8 mouse cellular contexts compared by ENCODE assay signal in the genomic region with DNA sequence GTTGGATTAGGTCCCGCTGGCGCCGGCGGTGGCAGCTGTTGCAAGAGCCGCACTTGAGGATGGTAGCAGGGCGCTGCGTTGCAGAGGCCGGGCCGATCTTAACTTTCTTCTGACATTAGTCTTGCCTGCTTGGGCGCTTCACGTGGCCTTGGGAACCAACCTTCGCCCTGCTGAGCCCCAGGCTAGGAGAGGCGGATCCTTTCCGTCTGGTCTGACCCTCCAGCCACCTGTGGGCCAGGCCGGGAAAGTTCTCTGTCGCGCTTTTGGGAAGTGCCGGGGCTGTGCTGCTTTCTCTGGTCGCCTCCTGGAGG. TPM values are rescaled to one million over a fixed set of nuclear protein-coding genes. Genes with fewer than 3 reads are reported as not detected.
DNase-seq lines count a peak whose midpoint lies in the region; ATAC-seq and TF ChIP-seq lines count a peak whose summit lies in the region.

TSS of gene Plbd1 (minus strand) at position 223 of the 311 bp plus-strand sequence.

- ATAC-seq in common myeloid progenitor, adult 5-6 weeks (replicated peaks; ENCODE audit: low read depth, poor library complexity, severe bottlenecking): peak; percentile 92
- peak; percentile 79 for ATAC-seq in intestine, embryonic 15.5 days
- peak; percentile 60 for ATAC-seq in liver, postnatal 0 days
- no peak for ATAC-seq in neural tube, embryonic 13.5 days (ENCODE audit: low read depth)
- ATAC-seq in granulocyte monocyte progenitor cell, adult 5-6 weeks (replicated peaks; ENCODE audit: poor library complexity, severe bottlenecking): no peak; the same call in 1 of the 2 replicates

- TF ChIP-seq EP300 in liver, postnatal 0 days (IDR thresholded peaks at IDR 0.05; ENCODE audit: low read depth): no peak

- peak within 1 kb of the TSS; percentile 53 for H3K9ac ChIP-seq in intestine, embryonic 15.5 days
- H3K9ac ChIP-seq in liver, postnatal 0 days (replicated peaks): peak within 1 kb of the TSS; percentile 68
- H3K9ac ChIP-seq in neural tube, embryonic 13.5 days: no peak within 1 kb of the TSS

- peak within 1 kb of the TSS; percentile 41 for H3K4me3 ChIP-seq in intestine, embryonic 15.5 days (replicated peaks)
- H3K4me3 ChIP-seq in liver, postnatal 0 days (ENCODE audit: low read depth, low read length): peak within 1 kb of the TSS; percentile 57
- peak within 1 kb of the TSS; percentile 21 for H3K4me3 ChIP-seq in neural tube, embryonic 13.5 days

- peaks cover 10% of the 10 kb centered on the region for H3K4me1 ChIP-seq in intestine, embryonic 15.5 days (replicated peaks)
- peaks cover 9% of the 10 kb centered on the region for H3K4me1 ChIP-seq in liver, postnatal 0 days (ENCODE audit: insufficient read depth)
- peaks cover 8% of the 10 kb centered on the region for H3K4me1 ChIP-seq in neural tube, embryonic 13.5 days (replicated peaks)

- peak within 1 kb of the TSS; percentile 90 for H3K4me2 ChIP-seq in intestine, embryonic 15.5 days (replicated peaks)
- peak within 1 kb of the TSS; percentile 73 for H3K4me2 ChIP-seq in liver, postnatal 0 days (ENCODE audit: low read depth, low read length)
- peak within 1 kb of the TSS; percentile 52 for H3K4me2 ChIP-seq in neural tube, embryonic 13.5 days

- peak; percentile 58 for DNase-seq in ES-CJ7 (ENCODE audit: low read depth, low spot score)
- peak; percentile 36 to 74 for DNase-seq in gastrocnemius, postnatal 4 days (ENCODE audit: low spot score in 2 of 2)
- DNase-seq in liver, postnatal 0 days: peak; percentile 57
- no peak for DNase-seq in cerebellum, adult 11 months

- no peak within 1 kb of the TSS for H3K27ac ChIP-seq in intestine, embryonic 15.5 days
- peak within 1 kb of the TSS; percentile 78 for H3K27ac ChIP-seq in liver, postnatal 0 days (ENCODE audit: low read depth)
- no peak within 1 kb of the TSS for H3K27ac ChIP-seq in neural tube, embryonic 13.5 days (replicated peaks)

- H3K36me3 ChIP-seq in intestine, embryonic 15.5 days: no peaks in the 10 kb centered on the region
- no peaks in the 10 kb centered on the region for H3K36me3 ChIP-seq in liver, postnatal 0 days (replicated peaks; ENCODE audit: insufficient read depth, low read length)
- H3K36me3 ChIP-seq in neural tube, embryonic 13.5 days: no peaks in the 10 kb centered on the region

- H3K27me3 ChIP-seq in intestine, embryonic 15.5 days (replicated peaks): peaks cover 13% of the 10 kb centered on the region
- H3K27me3 ChIP-seq in liver, postnatal 0 days (ENCODE audit: insufficient read depth, low read length): peaks cover 11% of the 10 kb centered on the region
- peaks cover 32% of the 10 kb centered on the region for H3K27me3 ChIP-seq in neural tube, embryonic 13.5 days

- WGBS in intestine, embryonic 15.5 days: 3% methylated on average over 19 of the region's 19 CpGs
- 2% methylated on average over 19 of the region's 19 CpGs for WGBS in liver, postnatal 0 days (ENCODE audit: insufficient replicate concordance)
- under 1% methylated on average over 19 of the region's 19 CpGs for WGBS in neural tube, embryonic 13.5 days

- no peaks in the 10 kb centered on the region for H3K9me3 ChIP-seq in intestine, embryonic 15.5 days
- H3K9me3 ChIP-seq in liver, postnatal 0 days (ENCODE audit: low read length): no peaks in the 10 kb centered on the region
- no peaks in the 10 kb centered on the region for H3K9me3 ChIP-seq in neural tube, embryonic 13.5 days

- no peak for TF ChIP-seq CTCF in liver, postnatal 0 days (IDR thresholded peaks at IDR 0.05; ENCODE audit: low read depth)

RNA-seq across cellular contexts. Expression of gene Plbd1, which starts in this region (rescaled TPM):
- 5.8 and 9.0 TPM in 2 replicates for total RNA-seq in common myeloid progenitor, adult 5-6 weeks (2017)
- 10 to 100 TPM; 14.2 to 15.5 TPM for total RNA-seq in gastrocnemius, postnatal 4 days (2021)
- 16.6 and 20.3 TPM in 2 replicates for polyA plus RNA-seq in intestine, embryonic 15.5 days (2015; fragmentation: Nextera tagmentation; extraction: Ambion mirVana)
- 30.7 and 31.3 TPM in 2 replicates for polyA plus RNA-seq in liver, postnatal 0 days (2015; fragmentation: Nextera tagmentation; extraction: Ambion mirVana)
- 0.59 and 1.2 TPM in 2 replicates for polyA plus RNA-seq in neural tube, embryonic 13.5 days (2015; fragmentation: Nextera tagmentation; extraction: Ambion mirVana)
- total RNA-seq in granulocyte monocyte progenitor cell, adult 5-6 weeks (2014; fragmentation: Nextera tagmentation): 0.79 and 3.6 TPM in 2 replicates
- total RNA-seq in granulocyte monocyte progenitor cell, adult 5-6 weeks (2017): 5.1 and 7.7 TPM in 2 replicates

Comparison
In these comparisons a context has a peak if more than half of its experiments do, and no peak if none do; other contexts are left out.
1. ATAC-seq: peak in common myeloid progenitor, adult 5-6 weeks (single experiment), intestine, embryonic 15.5 days (single experiment) and liver, postnatal 0 days (single experiment); none in neural tube, embryonic 13.5 days (single experiment) and granulocyte monocyte progenitor cell, adult 5-6 weeks (single experiment).
2. Peak in every context shown above with its lines, with median percentiles within 50 percentile points of each other: H3K4me2 ChIP-seq and H3K4me3 ChIP-seq.